8 mouse cellular contexts compared by ENCODE assay signal in genomic region chr17:4173951-4174361, GRCm38 (mm10).
DNase-seq lines count a peak whose midpoint lies in the region; ATAC-seq lines count a peak whose summit lies in the region.

No protein-coding gene starts in this region.

- H3K36me3 ChIP-seq in hindbrain, embryonic 11.5 days (ENCODE audit: control insufficient read depth, insufficient read depth, low read length) = no peaks in the 10 kb centered on the region
- no peaks in the 10 kb centered on the region for H3K36me3 ChIP-seq in hindbrain, embryonic 16.5 days (ENCODE audit: control insufficient read depth, insufficient read depth, low read length)

- intact Hi-C loops in left cerebral cortex, postnatal 36 days (cut with DNase I) = no loop called here

- no peaks in the 10 kb centered on the region for H3K27me3 ChIP-seq in hindbrain, embryonic 11.5 days (ENCODE audit: control insufficient read depth, insufficient read depth, low read length)
- H3K27me3 ChIP-seq in hindbrain, embryonic 16.5 days (replicated peaks; ENCODE audit: control insufficient read depth, insufficient read depth, low read length) = no peaks in the 10 kb centered on the region

- peak; percentile 20 for DNase-seq in hindbrain, embryonic 11.5 days (ENCODE audit: low spot score)
- peak; percentile 72 to 84 for DNase-seq in heart, adult 18-20 months
- peak; percentile 60 for DNase-seq in kidney, adult 9 months
- peak; percentile 34 for DNase-seq in mesoderm, embryonic 11.5 days (ENCODE audit: low read depth, low spot score)
- no peak for DNase-seq in urinary bladder, adult 2 months (ENCODE audit: low spot score)
- no peak for DNase-seq in left cerebral cortex, postnatal 36 days (ENCODE audit: low spot score in 2 of 2)

- 51% methylated on average over 4 of the region's 4 CpGs for WGBS in hindbrain, embryonic 11.5 days
- 61% methylated on average over 4 of the region's 4 CpGs for WGBS in hindbrain, embryonic 16.5 days

- no peaks in the 10 kb centered on the region for H3K9me3 ChIP-seq in hindbrain, embryonic 11.5 days (ENCODE audit: control insufficient read depth, low read length)
- no peaks in the 10 kb centered on the region for H3K9me3 ChIP-seq in hindbrain, embryonic 16.5 days (ENCODE audit: control insufficient read depth, low read length)

- no peak overlapping the region for H3K27ac ChIP-seq in hindbrain, embryonic 11.5 days (ENCODE audit: low read depth, low read length)
- no peak overlapping the region for H3K27ac ChIP-seq in hindbrain, embryonic 16.5 days (ENCODE audit: low read depth, low read length)

- ATAC-seq in hindbrain, embryonic 11.5 days (ENCODE audit: low FRiP score) = no peak
- no peak for ATAC-seq in hindbrain, embryonic 16.5 days
- ATAC-seq in frontal cortex, adult (ENCODE audit: low TSS enrichment) = no peak

- H3K9ac ChIP-seq in hindbrain, embryonic 11.5 days (ENCODE audit: low read depth, low read length) = no peak overlapping the region
- H3K9ac ChIP-seq in hindbrain, embryonic 16.5 days (ENCODE audit: low read depth, low read length) = no peak overlapping the region

- no peaks in the 10 kb centered on the region for H3K4me1 ChIP-seq in hindbrain, embryonic 11.5 days (replicated peaks; ENCODE audit: control insufficient read depth, insufficient read depth, low read length)
- no peaks in the 10 kb centered on the region for H3K4me1 ChIP-seq in hindbrain, embryonic 16.5 days (ENCODE audit: control insufficient read depth, insufficient read depth, low read depth, low read length)

- no peak overlapping the region for H3K4me2 ChIP-seq in hindbrain, embryonic 11.5 days (replicated peaks; ENCODE audit: low read depth, low read length)
- H3K4me2 ChIP-seq in hindbrain, embryonic 16.5 days (ENCODE audit: low read length) = no peak overlapping the region

- no peak overlapping the region for H3K4me3 ChIP-seq in hindbrain, embryonic 11.5 days (ENCODE audit: low read depth, low read length)
- H3K4me3 ChIP-seq in hindbrain, embryonic 16.5 days (ENCODE audit: low read length) = no peak overlapping the region

Comparison
In these comparisons a context has a peak if more than half of its experiments do, and no peak if none do; other contexts are left out.
1. DNase-seq: peak in hindbrain, embryonic 11.5 days (single experiment), heart, adult 18-20 months (2 of 2), kidney, adult 9 months (single experiment) and mesoderm, embryonic 11.5 days (single experiment); none in urinary bladder, adult 2 months (single experiment) and left cerebral cortex, postnatal 36 days (0 of 2).